Mouse (Mus musculus): ENCODE data around the gene Agpat4. TPM values are rescaled to one million over a fixed set of nuclear protein-coding genes. Genes with fewer than 3 reads are reported as not detected.

Agpat4 gene
- polyA plus RNA-seq, 1 experiment from 2014 or later, result 31.3 TPM

- no peak for DNase-seq
- no peaks in the 10 kb centered on the region for H3K9me3 ChIP-seq (ENCODE audit: control insufficient read depth, low read length)
- no peaks in the 10 kb centered on the region for H3K4me1 ChIP-seq (ENCODE audit: control insufficient read depth, insufficient read depth, low read length)
- 95% methylated on average over 2 of the region's 2 CpGs for WGBS
- H3K4me3 ChIP-seq (replicated peaks; ENCODE audit: low read depth, low read length), result no peak overlapping the region
- ATAC-seq (ENCODE audit: low FRiP score, low TSS enrichment), result no peak
- H3K27ac ChIP-seq (replicated peaks; ENCODE audit: low read depth, low read length), result no peak overlapping the region
- no peak overlapping the region for H3K4me2 ChIP-seq (ENCODE audit: low read length)
- no peak overlapping the region for H3K9ac ChIP-seq (replicated peaks; ENCODE audit: low read length)
- H3K36me3 ChIP-seq (ENCODE audit: control insufficient read depth, insufficient read depth, low read length), result peaks cover 34% of the 10 kb centered on the region
- H3K27me3 ChIP-seq (ENCODE audit: control insufficient read depth, insufficient read depth, low read length), result no peaks in the 10 kb centered on the region
These were observed 32.5 kb downstream of the Agpat4 start for GRCm38 (mm10) chr17:12150970-12151369.

GRCm38 (mm10) chr17:12154260-12154659 lies 35.8 kb downstream of the Agpat4 start:
- Histone ChIP-seq H3K4me1 (ENCODE audit: control insufficient read depth, insufficient read depth, low read length) (no peaks in the 10 kb centered on the region), H3K27me3 (ENCODE audit: control insufficient read depth, insufficient read depth, low read length) (no peaks in the 10 kb centered on the region), H3K9me3 (ENCODE audit: control insufficient read depth, low read length) (no peaks in the 10 kb centered on the region), H3K4me3 (replicated peaks; ENCODE audit: low read depth, low read length) (no peak overlapping the region), H3K36me3 (ENCODE audit: control insufficient read depth, insufficient read depth, low read length) (peaks cover 34% of the 10 kb centered on the region), H3K27ac (replicated peaks; ENCODE audit: low read depth, low read length) (no peak overlapping the region), H3K4me2 (ENCODE audit: low read length) (no peak overlapping the region), H3K9ac (replicated peaks; ENCODE audit: low read length) (no peak overlapping the region)
- DNase-seq (no peak), ATAC-seq (ENCODE audit: low FRiP score, low TSS enrichment) (no peak)
- 84% methylated on average over 2 of the region's 2 CpGs for WGBS

- Histone ChIP-seq H3K9ac (replicated peaks; ENCODE audit: low read length) (no peak overlapping the region), H3K4me2 (ENCODE audit: low read length) (no peak overlapping the region), H3K9me3 (ENCODE audit: control insufficient read depth, low read length) (no peaks in the 10 kb centered on the region), H3K4me1 (ENCODE audit: control insufficient read depth, insufficient read depth, low read length) (no peaks in the 10 kb centered on the region), H3K4me3 (replicated peaks; ENCODE audit: low read depth, low read length) (no peak overlapping the region), H3K36me3 (ENCODE audit: control insufficient read depth, insufficient read depth, low read length) (peaks cover 39% of the 10 kb centered on the region), H3K27ac (replicated peaks; ENCODE audit: low read depth, low read length) (no peak overlapping the region), H3K27me3 (ENCODE audit: control insufficient read depth, insufficient read depth, low read length) (no peaks in the 10 kb centered on the region)
- DNase-seq, result no peak
- WGBS, result 94% methylated on average over 6 of the region's 6 CpGs
- ATAC-seq (ENCODE audit: low FRiP score, low TSS enrichment), result no peak
These were observed 36.7 kb downstream of the Agpat4 start for GRCm38 (mm10) chr17:12155236-12155635.

GRCm38 (mm10) chr17:12155872-12156271 lies 37.4 kb downstream of the Agpat4 start:
- no peak overlapping the region for H3K4me2 ChIP-seq (ENCODE audit: low read length)

GRCm38 (mm10) chr17:12156661-12157060 lies 38.2 kb downstream of the Agpat4 start:
- Histone ChIP-seq H3K36me3 (ENCODE audit: control insufficient read depth, insufficient read depth, low read length) (peaks cover 37% of the 10 kb centered on the region), H3K27ac (replicated peaks; ENCODE audit: low read depth, low read length) (no peak overlapping the region), H3K9me3 (ENCODE audit: control insufficient read depth, low read length) (no peaks in the 10 kb centered on the region), H3K4me1 (ENCODE audit: control insufficient read depth, insufficient read depth, low read length) (no peaks in the 10 kb centered on the region), H3K27me3 (ENCODE audit: control insufficient read depth, insufficient read depth, low read length) (no peaks in the 10 kb centered on the region), H3K4me2 (ENCODE audit: low read length) (no peak overlapping the region), H3K4me3 (replicated peaks; ENCODE audit: low read depth, low read length) (no peak overlapping the region), H3K9ac (replicated peaks; ENCODE audit: low read length) (no peak overlapping the region)
- DNase-seq (no peak), ATAC-seq (ENCODE audit: low FRiP score, low TSS enrichment) (no peak)
- WGBS, result 75% methylated on average over 3 of the region's 3 CpGs

More at GRCm38 (mm10) chr17:12155872-12156271, 37.4 kb downstream of the Agpat4 start:
- 90% methylated on average over 4 of the region's 4 CpGs for WGBS
- H3K36me3 ChIP-seq (ENCODE audit: control insufficient read depth, insufficient read depth, low read length), result peaks cover 39% of the 10 kb centered on the region
- H3K9me3 ChIP-seq (ENCODE audit: control insufficient read depth, low read length), result no peaks in the 10 kb centered on the region
- H3K27ac ChIP-seq (replicated peaks; ENCODE audit: low read depth, low read length), result no peak overlapping the region
- no peak for ATAC-seq (ENCODE audit: low FRiP score, low TSS enrichment)
- no peak overlapping the region for H3K4me3 ChIP-seq (replicated peaks; ENCODE audit: low read depth, low read length)
- no peaks in the 10 kb centered on the region for H3K4me1 ChIP-seq (ENCODE audit: control insufficient read depth, insufficient read depth, low read length)
- no peak overlapping the region for H3K9ac ChIP-seq (replicated peaks; ENCODE audit: low read length)
- no peaks in the 10 kb centered on the region for H3K27me3 ChIP-seq (ENCODE audit: control insufficient read depth, insufficient read depth, low read length)
- DNase-seq, result no peak

- ATAC-seq (ENCODE audit: low FRiP score, low TSS enrichment), result no peak
- Histone ChIP-seq H3K9ac (replicated peaks; ENCODE audit: low read length) (no peak overlapping the region), H3K27ac (replicated peaks; ENCODE audit: low read depth, low read length) (no peak overlapping the region), H3K9me3 (ENCODE audit: control insufficient read depth, low read length) (no peaks in the 10 kb centered on the region), H3K27me3 (ENCODE audit: control insufficient read depth, insufficient read depth, low read length) (no peaks in the 10 kb centered on the region), H3K36me3 (ENCODE audit: control insufficient read depth, insufficient read depth, low read length) (peaks cover 31% of the 10 kb centered on the region), H3K4me1 (ENCODE audit: control insufficient read depth, insufficient read depth, low read length) (no peaks in the 10 kb centered on the region), H3K4me2 (ENCODE audit: low read length) (no peak overlapping the region), H3K4me3 (replicated peaks; ENCODE audit: low read depth, low read length) (no peak overlapping the region)
- WGBS, result 87% methylated on average over 2 of the region's 2 CpGs
- no peak for DNase-seq
These were observed 38.7 kb downstream of the Agpat4 start for GRCm38 (mm10) chr17:12157203-12157602.

GRCm38 (mm10) chr17:12159187-12160060 lies 40.9 kb downstream of the Agpat4 start:
- Histone ChIP-seq H3K27ac (replicated peaks; ENCODE audit: low read depth, low read length) (no peak overlapping the region), H3K4me3 (replicated peaks; ENCODE audit: low read depth, low read length) (no peak overlapping the region), H3K4me1 (ENCODE audit: control insufficient read depth, insufficient read depth, low read length) (peaks cover 10% of the 10 kb centered on the region), H3K27me3 (ENCODE audit: control insufficient read depth, insufficient read depth, low read length) (no peaks in the 10 kb centered on the region), H3K9me3 (ENCODE audit: control insufficient read depth, low read length) (no peaks in the 10 kb centered on the region), H3K36me3 (ENCODE audit: control insufficient read depth, insufficient read depth, low read length) (peaks cover 11% of the 10 kb centered on the region; the same call in 1 of the 2 replicates), H3K9ac (replicated peaks; ENCODE audit: low read length) (no peak overlapping the region), H3K4me2 (ENCODE audit: low read length) (no peak overlapping the region)
- ATAC-seq (ENCODE audit: low FRiP score, low TSS enrichment) (no peak), DNase-seq (no peak)
- WGBS, result 91% methylated on average over 16 of the region's 16 CpGs

- Histone ChIP-seq H3K9ac (replicated peaks; ENCODE audit: low read length) (no peak overlapping the region), H3K27me3 (ENCODE audit: control insufficient read depth, insufficient read depth, low read length) (no peaks in the 10 kb centered on the region), H3K4me1 (ENCODE audit: control insufficient read depth, insufficient read depth, low read length) (peaks cover 10% of the 10 kb centered on the region), H3K27ac (replicated peaks; ENCODE audit: low read depth, low read length) (no peak overlapping the region), H3K4me3 (replicated peaks; ENCODE audit: low read depth, low read length) (no peak overlapping the region), H3K36me3 (ENCODE audit: control insufficient read depth, insufficient read depth, low read length) (peaks cover 6% of the 10 kb centered on the region; the same call in 1 of the 2 replicates), H3K9me3 (ENCODE audit: control insufficient read depth, low read length) (no peaks in the 10 kb centered on the region), H3K4me2 (ENCODE audit: low read length) (no peak overlapping the region)
- whole genome bisulfite sequencing, result 94% methylated on average over 5 of the region's 5 CpGs
- DNase-seq (no peak), ATAC-seq (ENCODE audit: low FRiP score, low TSS enrichment) (no peak)
These were observed 41.5 kb downstream of the Agpat4 start for GRCm38 (mm10) chr17:12160061-12160421.

GRCm38 (mm10) chr17:12160540-12160939 lies 42.0 kb downstream of the Agpat4 start:
- 94% methylated on average over 2 of the region's 2 CpGs for WGBS
- peaks cover 10% of the 10 kb centered on the region for H3K4me1 ChIP-seq (ENCODE audit: control insufficient read depth, insufficient read depth, low read length)
- ATAC-seq (ENCODE audit: low FRiP score, low TSS enrichment) (no peak), DNase-seq (no peak)
- no peak overlapping the region for H3K4me2 ChIP-seq (ENCODE audit: low read length)
- 0 out of 2 replicates have a peak, but pooled peaks cover 5% of the 10 kb centered on the region for H3K36me3 ChIP-seq (ENCODE audit: control insufficient read depth, insufficient read depth, low read length)
- no peak overlapping the region for H3K9ac ChIP-seq (replicated peaks; ENCODE audit: low read length)
- H3K27ac ChIP-seq (replicated peaks; ENCODE audit: low read depth, low read length), result no peak overlapping the region
- no peak overlapping the region for H3K4me3 ChIP-seq (replicated peaks; ENCODE audit: low read depth, low read length)
- no peaks in the 10 kb centered on the region for H3K27me3 ChIP-seq (ENCODE audit: control insufficient read depth, insufficient read depth, low read length)
- H3K9me3 ChIP-seq (ENCODE audit: control insufficient read depth, low read length), result no peaks in the 10 kb centered on the region
